Mouse (Mus musculus): ENCODE data around the gene Chd3. TPM values are rescaled to one million over a fixed set of nuclear protein-coding genes. Genes with fewer than 3 reads are reported as not detected.
A peak's percentile ranks its signal among the peaks of the same experiment; 100 is the strongest.

Gene Chd3
- total RNA-seq, 2 experiments from 2014 or later = 406 to 416 TPM

- H3K27ac ChIP-seq = no peak overlapping the region
- no peak overlapping the region for H3K4me3 ChIP-seq
- intact Hi-C loops (cut with DNase I) = no loop called here
- no peak for TF ChIP-seq CTCF (IDR thresholded peaks at IDR 0.05)
- DNase-seq (ENCODE audit: extremely low spot score in 1 of 2, low spot score in 2 of 2) = no peak
Observed at GRCm38 (mm10) chr11:69405397-69406200, 36.4 kb upstream of the Chd3 start.

DNA sequence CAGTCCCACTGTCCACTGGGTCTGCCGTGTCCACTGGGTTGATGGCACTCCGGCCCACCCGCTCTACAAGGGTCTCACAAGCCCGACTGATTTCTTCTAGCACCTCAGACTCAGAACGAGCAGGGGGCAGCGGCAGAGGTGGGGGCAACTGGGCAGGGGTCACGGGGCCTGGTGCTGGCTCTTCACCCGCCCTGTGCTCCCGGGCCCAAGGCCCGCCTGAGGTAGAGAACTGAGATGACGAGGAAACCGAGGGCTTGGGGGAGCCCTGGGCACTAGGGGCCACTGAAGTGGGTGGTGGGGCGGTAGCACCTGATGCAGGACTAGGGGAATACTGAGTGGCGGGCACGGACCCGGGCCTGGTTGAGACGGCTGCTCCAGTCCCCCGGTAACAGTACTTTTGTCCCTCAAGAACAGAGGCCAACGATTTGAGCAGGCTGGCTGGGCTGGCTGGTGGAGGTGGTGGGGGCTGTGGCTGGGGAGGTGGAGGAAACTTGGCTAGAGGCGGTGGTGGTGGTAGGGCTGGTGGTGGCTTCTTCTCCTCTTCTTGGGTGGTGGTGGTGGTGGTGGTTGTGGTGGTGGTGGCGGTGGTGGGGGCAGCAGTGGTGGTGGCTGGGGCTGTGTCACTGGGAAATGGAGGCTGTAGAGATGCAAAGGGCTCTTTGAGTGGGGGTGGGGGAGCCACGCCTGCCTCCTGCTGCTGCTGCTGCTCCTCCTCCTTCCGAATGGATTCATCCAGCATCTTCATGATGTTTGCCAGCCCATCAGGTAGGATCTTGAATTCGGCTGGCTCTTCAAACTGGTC is 35.6 kb upstream of the Chd3 start:
- no peak for DNase-seq (ENCODE audit: extremely low spot score in 1 of 2, low spot score in 2 of 2)
- TF ChIP-seq CTCF (IDR thresholded peaks at IDR 0.05) = no peak
- H3K27ac ChIP-seq = no peak overlapping the region
- H3K4me3 ChIP-seq = no peak overlapping the region
- intact Hi-C loops (cut with DNase I) = no loop called here

DNA sequence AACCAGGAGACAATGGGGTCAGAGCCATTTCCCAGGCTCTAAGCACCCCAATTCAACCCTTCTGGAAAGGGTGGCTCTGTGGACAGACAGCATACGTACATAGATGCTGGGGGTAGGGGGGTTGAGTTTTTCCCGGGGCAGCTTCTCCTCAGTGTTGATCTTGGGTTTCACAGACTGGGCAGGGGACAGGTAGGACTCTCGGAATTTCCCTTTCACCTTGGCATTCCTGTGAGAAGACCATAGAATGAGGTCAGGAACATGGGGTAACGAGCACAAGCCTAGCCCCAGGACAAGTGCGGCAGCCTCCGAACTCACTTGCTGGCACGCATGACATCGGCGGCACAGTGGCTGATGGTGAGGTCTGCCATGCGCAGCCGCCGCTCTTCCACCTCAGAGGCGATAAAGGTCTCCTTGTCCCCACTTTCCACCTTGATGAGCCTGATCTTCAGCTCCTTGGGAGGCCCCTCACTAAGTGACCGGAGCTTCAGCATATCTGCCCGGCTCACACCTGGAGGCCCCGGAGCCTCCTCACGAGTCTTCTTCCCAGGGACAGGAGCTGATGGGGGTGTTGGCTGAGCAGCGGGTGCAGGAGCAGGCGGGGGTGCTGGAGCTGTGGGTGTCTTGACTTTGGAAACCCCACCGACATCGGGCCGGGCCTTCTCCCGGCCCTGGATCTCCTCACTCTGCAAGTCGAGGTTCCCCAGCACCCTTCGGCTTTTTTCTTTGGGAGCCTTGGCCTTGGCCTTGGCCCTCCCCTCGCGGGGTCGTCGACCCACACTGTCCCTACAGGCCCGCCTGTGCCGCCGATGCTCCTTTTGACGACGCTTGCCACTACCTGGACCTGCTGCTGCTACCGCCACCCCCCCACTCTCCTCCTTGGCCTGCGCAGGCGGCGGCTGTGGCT is 34.7 kb upstream of the Chd3 start:
- TF ChIP-seq CTCF (IDR thresholded peaks at IDR 0.05) = no peak

DNA sequence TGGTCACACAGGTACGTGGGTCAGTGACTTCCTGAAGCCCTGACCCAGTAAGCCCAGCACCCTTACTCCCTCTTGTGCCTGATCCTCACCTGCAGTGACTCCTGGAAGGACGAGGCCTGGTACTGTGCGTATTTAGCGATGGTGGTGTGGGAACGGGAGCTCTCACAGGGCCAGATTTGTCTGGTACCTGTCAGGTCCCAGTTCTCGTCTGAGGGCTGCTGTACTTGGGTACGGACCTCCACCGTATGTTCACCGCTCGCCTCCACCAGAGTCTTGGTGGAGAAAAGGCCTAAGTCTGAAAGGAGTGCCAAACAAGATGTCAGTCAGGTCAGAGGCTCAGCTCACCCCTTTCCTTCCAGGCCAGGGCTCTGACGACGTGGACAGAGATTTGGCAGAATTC is 32.8 kb upstream of the Chd3 start:
- TF ChIP-seq CTCF (IDR thresholded peaks at IDR 0.05) = no peak
- intact Hi-C loops (cut with DNase I) = loop anchor here (1.0 to 2.0 kb wide), 2 partner anchors 30 to 113 kb away; no protein-coding TSS in a partner anchor
- no peak for DNase-seq (ENCODE audit: extremely low spot score in 1 of 2, low spot score in 2 of 2)
- Histone ChIP-seq H3K4me3 (no peak overlapping the region), H3K27ac (no peak overlapping the region)

More for the DNA sequence above, 34.7 kb upstream of the Chd3 start:
- no peak for DNase-seq (ENCODE audit: extremely low spot score in 1 of 2, low spot score in 2 of 2)
- H3K27ac ChIP-seq = no peak overlapping the region
- intact Hi-C loops (cut with DNase I) = no loop called here
- H3K4me3 ChIP-seq = no peak overlapping the region

DNA sequence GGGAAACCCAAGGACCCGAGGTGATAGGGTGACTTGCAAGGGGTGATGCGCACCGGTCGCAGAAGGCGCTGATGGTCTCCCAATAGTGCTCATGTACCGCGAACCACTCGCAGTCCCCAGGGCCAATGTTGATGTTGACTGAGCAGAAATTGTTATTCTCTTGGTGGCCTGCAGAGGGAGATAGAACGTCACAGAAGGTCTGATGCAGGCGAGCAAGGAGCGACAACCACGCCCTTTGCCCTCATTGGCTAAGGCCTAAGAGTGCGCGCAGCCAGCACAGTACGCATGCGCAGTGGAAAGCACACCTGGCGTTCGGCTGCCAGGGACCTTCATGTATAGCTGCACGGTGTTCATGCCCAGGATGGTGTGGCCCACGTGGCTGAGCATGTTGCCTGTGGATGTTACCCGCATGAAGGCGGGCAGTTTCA is 32.0 kb upstream of the Chd3 start:
- Histone ChIP-seq H3K4me3 (no peak overlapping the region), H3K27ac (peak overlapping the region; percentile 59; the same call in 1 of the 2 replicates)
- DNase-seq (ENCODE audit: extremely low spot score in 1 of 2, low spot score in 2 of 2) = peak; percentile 86 to 89
- intact Hi-C loops (cut with DNase I) = loop anchor here (1.0 to 2.0 kb wide), 2 partner anchors 31 to 114 kb away; no protein-coding TSS in a partner anchor
- peak; percentile 87 for TF ChIP-seq CTCF (IDR thresholded peaks at IDR 0.05)

- intact Hi-C loops (cut with DNase I) = loop anchor here (2.0 kb wide), 1 partner anchor 115 kb away; no protein-coding TSS in a partner anchor
- Histone ChIP-seq H3K4me3 (no peak overlapping the region), H3K27ac (no peak overlapping the region)
- DNase-seq (ENCODE audit: extremely low spot score in 1 of 2, low spot score in 2 of 2) = no peak
- no peak for TF ChIP-seq CTCF (IDR thresholded peaks at IDR 0.05)
Observed at GRCm38 (mm10) chr11:69400083-69400850, 31.1 kb upstream of the Chd3 start.

- DNase-seq (ENCODE audit: extremely low spot score in 1 of 2, low spot score in 2 of 2) = peak in 1 of 2 experiments; percentile 20
- intact Hi-C loops (cut with DNase I) = loop anchor here (2.0 kb wide), 1 partner anchor 115 kb away; no protein-coding TSS in a partner anchor
- Histone ChIP-seq H3K27ac (no peak overlapping the region), H3K4me3 (no peak overlapping the region)
- TF ChIP-seq CTCF (IDR thresholded peaks at IDR 0.05) = no peak
Observed at GRCm38 (mm10) chr11:69399201-69400082, 30.2 kb upstream of the Chd3 start.

GRCm38 (mm10) chr11:69398486-69399200 is 29.4 kb upstream of the Chd3 start:
- intact Hi-C loops (cut with DNase I) = no loop called here
- peak overlapping the region; percentile 69 for H3K4me3 ChIP-seq
- H3K27ac ChIP-seq = peak overlapping the region; percentile 98
- DNase-seq (ENCODE audit: extremely low spot score in 1 of 2, low spot score in 2 of 2) = no peak
- TF ChIP-seq CTCF (IDR thresholded peaks at IDR 0.05) = no peak

DNA sequence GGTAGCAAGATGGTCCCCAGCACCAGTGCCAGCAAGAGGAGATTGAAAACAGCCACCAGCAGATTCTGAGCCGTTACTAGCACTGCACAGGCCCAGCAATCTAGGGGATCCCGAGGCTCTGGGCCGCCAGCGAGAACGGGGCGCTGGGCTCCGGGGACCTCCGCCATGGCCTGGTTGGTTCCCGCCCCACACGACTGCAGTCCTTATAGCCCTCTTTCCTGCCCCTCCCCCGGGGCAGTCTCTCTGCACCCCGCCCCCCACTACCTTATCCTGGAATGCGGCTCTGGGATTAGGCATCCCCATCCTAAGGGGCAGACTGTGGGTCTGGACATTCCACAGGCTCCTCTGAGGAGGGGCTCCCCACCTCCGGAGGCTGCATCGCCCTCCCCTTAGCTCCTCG is 28.9 kb upstream of the Chd3 start, which contains the start of gene Tmem88:
Gene Tmem88 (minus strand): TSS at position 176 of the 400 bp plus-strand sequence.
- intact Hi-C loops (cut with DNase I) = no loop called here
- Histone ChIP-seq H3K27ac (peak within 1 kb of the TSS; percentile 98), H3K4me3 (peak within 1 kb of the TSS; percentile 69)
- no peak for DNase-seq (ENCODE audit: extremely low spot score in 1 of 2, low spot score in 2 of 2)
- TF ChIP-seq CTCF (IDR thresholded peaks at IDR 0.05) = no peak

Measured in left cerebral cortex, adult 2 months (tissue).